Comparison of ENCODE assay signal across 8 mouse cellular contexts in genomic region chr17:87044364-87044763, GRCm38 (mm10). TPM values are rescaled to one million over a fixed set of nuclear protein-coding genes. Genes with fewer than 3 reads are reported as not detected.
DNase-seq lines count a peak whose midpoint lies in the region; ATAC-seq and TF ChIP-seq lines count a peak whose summit lies in the region.

No protein-coding gene starts in this region.

- no peak overlapping the region for H3K27ac ChIP-seq in heart, embryonic 16.5 days (ENCODE audit: low read length)
- no peak overlapping the region for H3K27ac ChIP-seq in liver, embryonic 13.5 days
- no peak overlapping the region for H3K27ac ChIP-seq in stomach, embryonic 15.5 days

- TF ChIP-seq CTCF in brain, embryonic 14.5 days (IDR thresholded peaks at IDR 0.05; ENCODE audit: borderline replicate concordance, extremely low read depth, insufficient read depth, insufficient read length), result peak; percentile 100

- H3K9ac ChIP-seq in heart, embryonic 16.5 days (ENCODE audit: low read length), result no peak overlapping the region
- no peak overlapping the region for H3K9ac ChIP-seq in liver, embryonic 13.5 days
- H3K9ac ChIP-seq in stomach, embryonic 15.5 days, result no peak overlapping the region

- ATAC-seq in erythroid progenitor cell, adult 5-6 weeks (replicated peaks; ENCODE audit: low FRiP score, poor library complexity, severe bottlenecking), result peak; percentile 92
- ATAC-seq in heart, embryonic 16.5 days (replicated peaks; ENCODE audit: extremely low read depth, insufficient read depth, low FRiP score), result peak; percentile 65
- 0 out of 2 replicates have a peak, but pooled peaks have one; percentile 45 for ATAC-seq in liver, embryonic 13.5 days (ENCODE audit: low read depth)
- peak; percentile 60; the same call in 1 of the 2 replicates for ATAC-seq in stomach, embryonic 15.5 days (ENCODE audit: insufficient read depth, low FRiP score, low read depth)

- peaks cover 2% of the 10 kb centered on the region; the same call in 1 of the 2 replicates for H3K27me3 ChIP-seq in heart, embryonic 16.5 days (ENCODE audit: control insufficient read depth, insufficient read depth, low read length)
- H3K27me3 ChIP-seq in liver, embryonic 13.5 days, result no peaks in the 10 kb centered on the region; the same call in 1 of the 2 replicates
- H3K27me3 ChIP-seq in stomach, embryonic 15.5 days (replicated peaks), result no peaks in the 10 kb centered on the region

- peak overlapping the region; percentile 30; the same call in 1 of the 2 replicates for H3K4me2 ChIP-seq in heart, embryonic 16.5 days (ENCODE audit: low read depth, low read length)
- H3K4me2 ChIP-seq in liver, embryonic 13.5 days, result no peak overlapping the region
- H3K4me2 ChIP-seq in stomach, embryonic 15.5 days, result no peak overlapping the region

- H3K36me3 ChIP-seq in heart, embryonic 16.5 days (ENCODE audit: control insufficient read depth, insufficient read depth), result no peaks in the 10 kb centered on the region
- no peaks in the 10 kb centered on the region for H3K36me3 ChIP-seq in liver, embryonic 13.5 days
- H3K36me3 ChIP-seq in stomach, embryonic 15.5 days, result no peaks in the 10 kb centered on the region

- no peak overlapping the region for H3K4me3 ChIP-seq in heart, embryonic 16.5 days (ENCODE audit: low read length)
- H3K4me3 ChIP-seq in liver, embryonic 13.5 days (replicated peaks), result no peak overlapping the region
- H3K4me3 ChIP-seq in stomach, embryonic 15.5 days (replicated peaks), result no peak overlapping the region

- 1% methylated on average over 15 of the region's 15 CpGs for WGBS in heart, embryonic 16.5 days
- WGBS in liver, embryonic 13.5 days (ENCODE audit: insufficient replicate concordance), result 3% methylated on average over 15 of the region's 15 CpGs
- WGBS in stomach, embryonic 15.5 days, result 2% methylated on average over 15 of the region's 15 CpGs

- TF ChIP-seq POLR2A in brain, embryonic 14.5 days (IDR thresholded peaks at IDR 0.05; ENCODE audit: borderline replicate concordance, extremely low read depth, insufficient read depth, insufficient read length, poor library complexity, severe bottlenecking), result no peak

- no peaks in the 10 kb centered on the region for H3K9me3 ChIP-seq in heart, embryonic 16.5 days (replicated peaks; ENCODE audit: control insufficient read depth, low read length)
- H3K9me3 ChIP-seq in liver, embryonic 13.5 days (replicated peaks), result no peaks in the 10 kb centered on the region
- H3K9me3 ChIP-seq in stomach, embryonic 15.5 days, result no peaks in the 10 kb centered on the region

- H3K4me1 ChIP-seq in heart, embryonic 16.5 days (ENCODE audit: control insufficient read depth, insufficient read depth, low read length), result no peaks in the 10 kb centered on the region
- H3K4me1 ChIP-seq in liver, embryonic 13.5 days (replicated peaks), result no peaks in the 10 kb centered on the region
- H3K4me1 ChIP-seq in stomach, embryonic 15.5 days, result no peaks in the 10 kb centered on the region

- peak; percentile 97 for DNase-seq in CD4-positive, CD25-positive, alpha-beta regulatory T cell, adult 2 months (ENCODE audit: low read depth, low spot score)
- peak; percentile 97 for DNase-seq in brain, embryonic 14.5 days (ENCODE audit: low read depth)
- DNase-seq in kidney, postnatal 25 days, result peak; percentile 93 to 99
- DNase-seq in liver, embryonic 13.5 days, result peak; percentile 67
- peak; percentile 91 for DNase-seq in neural tube, embryonic 10.5 days (ENCODE audit: extremely low spot score, low spot score)

RNA-seq across cellular contexts. Expression of gene Cript, which starts 19.0 kb away (rescaled TPM):
- polyA plus RNA-seq in brain, embryonic 14.5 days (2012; rRNA removed), result 77.1 and 77.5 TPM in 2 replicates
- 53.3 and 91.8 TPM in 2 replicates for total RNA-seq in erythroid progenitor cell, adult 5-6 weeks (2015; ENCODE audit: low replicate concordance)
- 37.4 and 51.5 TPM in 2 replicates for total RNA-seq in erythroid progenitor cell, adult 5-6 weeks (2017; ENCODE audit: low replicate concordance)
- 106 and 120 TPM in 2 replicates for polyA plus RNA-seq in heart, embryonic 16.5 days (2015; fragmentation: Nextera tagmentation; extraction: Ambion mirVana)
- polyA plus RNA-seq in liver, embryonic 13.5 days (2015; fragmentation: Nextera tagmentation; extraction: Ambion mirVana), result 81.7 and 89.5 TPM in 2 replicates
- 120 and 127 TPM in 2 replicates for polyA plus RNA-seq in stomach, embryonic 15.5 days (2015; fragmentation: Nextera tagmentation; extraction: Ambion mirVana)

RNA-seq across cellular contexts. Expression of gene Pigf, which starts 19.2 kb away (rescaled TPM):
- 21.6 and 32.7 TPM in 2 replicates for polyA plus RNA-seq in brain, embryonic 14.5 days (2012; rRNA removed)
- total RNA-seq in erythroid progenitor cell, adult 5-6 weeks (2015; ENCODE audit: low replicate concordance), result 6.3 TPM in 1 of 2 replicates, not detected in the other
- total RNA-seq in erythroid progenitor cell, adult 5-6 weeks (2017; ENCODE audit: low replicate concordance), result 2.4 and 4.3 TPM in 2 replicates
- 13.7 and 14.2 TPM in 2 replicates for polyA plus RNA-seq in heart, embryonic 16.5 days (2015; fragmentation: Nextera tagmentation; extraction: Ambion mirVana)
- polyA plus RNA-seq in liver, embryonic 13.5 days (2015; fragmentation: Nextera tagmentation; extraction: Ambion mirVana), result 17.2 and 18.5 TPM in 2 replicates
- 61.1 and 64.4 TPM in 2 replicates for polyA plus RNA-seq in stomach, embryonic 15.5 days (2015; fragmentation: Nextera tagmentation; extraction: Ambion mirVana)
